Mouse (Mus musculus) stomach, postnatal 0 days (tissue): ENCODE measurements around the gene Ust.

ENCODE experiments used
- CTCF ChIP-seq: IDR thresholded peaks from 2 replicates; pipeline ENCODE4 v1.5.1; 2016; ENCODE audit warnings: antibody characterized with exemption, low read depth, mild to moderate bottlenecking, moderate library complexity
- EP300 ChIP-seq: optimal IDR thresholded peaks from 2 replicates; pipeline ENCODE3; 2016; ENCODE audit warnings: antibody characterized with exemption

DNA sequence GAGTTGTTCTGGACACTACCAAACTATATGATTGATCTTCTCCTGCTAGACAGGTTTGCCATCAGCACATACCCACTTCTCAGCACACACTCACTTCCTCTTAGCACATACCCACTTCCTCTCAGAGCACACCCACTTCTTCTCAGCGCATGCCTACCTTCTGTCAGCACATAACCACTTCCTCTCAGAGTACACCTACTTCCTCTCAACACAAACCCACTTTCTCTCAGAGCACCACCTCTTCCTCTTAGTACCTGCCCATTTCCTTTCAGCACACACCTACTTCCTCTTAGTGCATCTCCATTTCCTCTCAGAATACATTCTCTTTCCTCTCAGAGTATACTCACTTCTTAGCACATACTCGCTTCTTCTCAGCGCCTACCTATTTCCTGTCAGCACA, 16.8 kb upstream of the Ust start:
- TF ChIP-seq CTCF (no peak), EP300 (no peak)
